Mouse (Mus musculus): ENCODE measurements around the gene Trim32. TPM values are rescaled to one million over a fixed set of nuclear protein-coding genes. Genes with fewer than 3 reads are reported as not detected.

The Trim32 gene
- polyA plus RNA-seq (2017; shearing (Covaris generic)) = 10 to 100 TPM; 12.0 to 13.2 TPM

GRCm38 (mm10) chr4:65604504-65605150, at the start of gene Trim32:
Trim32 (plus strand) TSS chr4:65604986.

